Mouse (Mus musculus): ENCODE measurements around the gene Lrrc27. TPM values are rescaled to one million over a fixed set of nuclear protein-coding genes. Genes with fewer than 3 reads are reported as not detected.

The Lrrc27 gene
- polyA plus RNA-seq, 1 experiment from 2014 or later, result 5.1 TPM

DNA sequence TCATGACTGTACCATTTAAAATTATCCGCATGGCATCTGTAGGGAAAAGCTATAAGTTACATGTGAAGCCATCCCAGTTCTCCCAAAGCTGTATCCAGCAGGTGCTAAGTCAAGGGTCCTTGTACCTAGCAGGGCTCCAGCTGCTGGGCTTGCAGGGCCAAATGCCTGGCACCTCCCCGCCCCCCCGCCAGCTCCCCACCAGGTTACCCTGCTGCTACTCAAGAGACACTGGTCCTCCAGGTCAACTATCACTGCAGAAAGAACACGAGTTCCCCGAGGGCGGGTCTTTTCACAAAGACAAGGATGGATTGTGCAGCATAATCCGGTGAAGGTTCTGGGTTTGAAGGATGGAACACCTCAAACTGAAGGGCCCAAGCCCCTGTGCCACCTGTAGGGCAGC, 25.5 kb upstream of the Lrrc27 start:
- Histone ChIP-seq H3K4me2 (ENCODE audit: low read depth) (peak overlapping the region; percentile 96), H3K27ac (ENCODE audit: low read depth, low read length) (no peak overlapping the region), H3K9me3 (ENCODE audit: control insufficient read depth, low read length) (no peaks in the 10 kb centered on the region), H3K4me3 (ENCODE audit: low read depth, low read length) (peak overlapping the region; percentile 72), H3K36me3 (ENCODE audit: control insufficient read depth, insufficient read depth, low read length) (no peaks in the 10 kb centered on the region), H3K27me3 (ENCODE audit: control insufficient read depth, insufficient read depth, low read length) (peaks cover 12% of the 10 kb centered on the region), H3K4me1 (ENCODE audit: control insufficient read depth, insufficient read depth, low read length) (peaks cover 8% of the 10 kb centered on the region), H3K9ac (ENCODE audit: low read length) (0 out of 2 replicates have a peak overlapping the region, but pooled peaks have one; percentile 67)
- 0 out of 2 replicates have a peak, but pooled peaks have one; percentile 8 for ATAC-seq (ENCODE audit: insufficient read depth, low FRiP score, low TSS enrichment)
- DNase-seq (ENCODE audit: low spot score), result no peak
- 34% methylated on average over 7 of the region's 7 CpGs for WGBS

- Histone ChIP-seq H3K27me3 (ENCODE audit: control insufficient read depth, insufficient read depth, low read length) (peaks cover 12% of the 10 kb centered on the region), H3K9ac (ENCODE audit: low read length) (peak overlapping the region; percentile 67), H3K36me3 (ENCODE audit: control insufficient read depth, insufficient read depth, low read length) (no peaks in the 10 kb centered on the region), H3K27ac (ENCODE audit: low read depth, low read length) (0 out of 2 replicates have a peak overlapping the region, but pooled peaks have one; percentile 39), H3K4me3 (ENCODE audit: low read depth, low read length) (peak overlapping the region; percentile 72), H3K4me1 (ENCODE audit: control insufficient read depth, insufficient read depth, low read length) (peaks cover 8% of the 10 kb centered on the region), H3K9me3 (ENCODE audit: control insufficient read depth, low read length) (no peaks in the 10 kb centered on the region), H3K4me2 (ENCODE audit: low read depth) (peak overlapping the region; percentile 96)
- WGBS, result under 1% methylated on average over 89 of the region's 94 CpGs
- DNase-seq (ENCODE audit: low spot score), result peak; percentile 90
- peak; percentile 96 for ATAC-seq (ENCODE audit: insufficient read depth, low FRiP score, low TSS enrichment)
Observed at GRCm38 (mm10) chr7:139187771-139188633, 24.8 kb upstream of the Lrrc27 start.

GRCm38 (mm10) chr7:139188634-139189207, 24.1 kb upstream of the Lrrc27 start:
- Histone ChIP-seq H3K4me1 (ENCODE audit: control insufficient read depth, insufficient read depth, low read length) (peaks cover 8% of the 10 kb centered on the region), H3K36me3 (ENCODE audit: control insufficient read depth, insufficient read depth, low read length) (no peaks in the 10 kb centered on the region), H3K9ac (ENCODE audit: low read length) (peak overlapping the region; percentile 67; the same call in 1 of the 2 replicates), H3K4me3 (ENCODE audit: low read depth, low read length) (peak overlapping the region; percentile 72), H3K4me2 (ENCODE audit: low read depth) (peak overlapping the region; percentile 96), H3K9me3 (ENCODE audit: control insufficient read depth, low read length) (no peaks in the 10 kb centered on the region), H3K27me3 (ENCODE audit: control insufficient read depth, insufficient read depth, low read length) (peaks cover 12% of the 10 kb centered on the region), H3K27ac (ENCODE audit: low read depth, low read length) (no peak overlapping the region)
- WGBS, result 3% methylated on average over 23 of the region's 23 CpGs
- ATAC-seq (ENCODE audit: insufficient read depth, low FRiP score, low TSS enrichment) (peak; percentile 78; the same call in 1 of the 2 replicates), DNase-seq (ENCODE audit: low spot score) (peak; percentile 74)

GRCm38 (mm10) chr7:139190616-139191015, 22.2 kb upstream of the Lrrc27 start:
- H3K4me1 ChIP-seq (ENCODE audit: control insufficient read depth, insufficient read depth, low read length), result peaks cover 8% of the 10 kb centered on the region
- H3K4me2 ChIP-seq (ENCODE audit: low read depth), result no peak overlapping the region
- H3K27ac ChIP-seq (ENCODE audit: low read depth, low read length), result no peak overlapping the region
- peaks cover 12% of the 10 kb centered on the region for H3K27me3 ChIP-seq (ENCODE audit: control insufficient read depth, insufficient read depth, low read length)
- DNase-seq (ENCODE audit: low spot score) (no peak), ATAC-seq (ENCODE audit: insufficient read depth, low FRiP score, low TSS enrichment) (no peak)
- WGBS, result 97% methylated on average over 4 of the region's 4 CpGs
- H3K9ac ChIP-seq (ENCODE audit: low read length), result no peak overlapping the region
- H3K4me3 ChIP-seq (ENCODE audit: low read depth, low read length), result no peak overlapping the region
- no peaks in the 10 kb centered on the region for H3K9me3 ChIP-seq (ENCODE audit: control insufficient read depth, low read length)
- no peaks in the 10 kb centered on the region for H3K36me3 ChIP-seq (ENCODE audit: control insufficient read depth, insufficient read depth, low read length)

DNA sequence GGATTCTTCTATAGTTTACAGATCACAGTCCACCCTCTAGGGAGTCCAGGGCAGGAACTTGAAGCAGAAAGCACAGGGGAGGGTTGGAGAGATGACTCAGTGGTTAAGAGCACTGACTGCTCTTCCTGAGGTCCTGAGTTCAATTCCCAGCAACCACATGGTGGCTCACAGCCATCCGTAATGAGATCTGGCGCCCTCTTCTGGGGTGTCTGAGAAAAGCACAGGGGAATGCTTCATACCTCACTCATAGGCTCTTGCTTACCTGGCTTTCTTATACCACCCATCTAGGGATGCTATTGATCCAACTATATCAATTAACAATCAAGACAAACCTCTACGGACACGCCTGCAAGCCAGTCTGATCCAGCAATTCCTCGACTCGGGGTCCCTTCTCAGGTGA, 21.2 kb upstream of the Lrrc27 start:
- Histone ChIP-seq H3K4me3 (ENCODE audit: low read depth, low read length) (no peak overlapping the region), H3K27me3 (ENCODE audit: control insufficient read depth, insufficient read depth, low read length) (peaks cover 10% of the 10 kb centered on the region)
- no peak for ATAC-seq (ENCODE audit: insufficient read depth, low FRiP score, low TSS enrichment)

DNA sequence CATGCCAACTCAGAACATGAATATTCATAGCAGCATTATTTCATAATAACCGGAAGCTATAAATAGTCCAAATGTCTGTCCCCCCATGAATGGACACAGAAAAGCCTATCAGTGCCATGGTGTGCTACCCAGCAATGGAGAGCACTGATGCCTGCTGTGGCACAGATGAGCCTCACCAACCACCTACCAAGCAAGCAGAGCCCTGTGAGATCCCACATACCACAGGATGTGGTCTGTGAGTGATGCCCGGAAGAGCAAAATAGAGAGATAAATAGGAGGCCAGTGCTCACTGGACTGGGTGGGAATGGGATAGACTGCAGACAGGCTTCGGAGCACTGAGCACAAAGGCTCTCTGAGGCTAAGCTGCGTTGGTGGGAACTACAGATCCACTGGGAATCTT, 15.8 kb upstream of the Lrrc27 start:
- no peaks in the 10 kb centered on the region for H3K9me3 ChIP-seq (ENCODE audit: control insufficient read depth, low read length)
- no peak for DNase-seq (ENCODE audit: low spot score)
- H3K4me3 ChIP-seq (ENCODE audit: low read depth, low read length), result no peak overlapping the region
- no peaks in the 10 kb centered on the region for H3K27me3 ChIP-seq (ENCODE audit: control insufficient read depth, insufficient read depth, low read length)
- no peak overlapping the region for H3K27ac ChIP-seq (ENCODE audit: low read depth, low read length)
- 89% methylated on average over 4 of the region's 4 CpGs for WGBS
- H3K9ac ChIP-seq (ENCODE audit: low read length), result no peak overlapping the region
- ATAC-seq (ENCODE audit: insufficient read depth, low FRiP score, low TSS enrichment), result no peak
- H3K36me3 ChIP-seq (ENCODE audit: control insufficient read depth, insufficient read depth, low read length), result no peaks in the 10 kb centered on the region
- H3K4me2 ChIP-seq (ENCODE audit: low read depth), result no peak overlapping the region
- no peaks in the 10 kb centered on the region for H3K4me1 ChIP-seq (ENCODE audit: control insufficient read depth, insufficient read depth, low read length)

More for the DNA sequence above, 21.2 kb upstream of the Lrrc27 start:
- 64% methylated on average over 6 of the region's 6 CpGs for WGBS
- H3K9me3 ChIP-seq (ENCODE audit: control insufficient read depth, low read length), result no peaks in the 10 kb centered on the region
- H3K4me1 ChIP-seq (ENCODE audit: control insufficient read depth, insufficient read depth, low read length), result peaks cover 8% of the 10 kb centered on the region
- no peak overlapping the region for H3K27ac ChIP-seq (ENCODE audit: low read depth, low read length)
- no peak overlapping the region for H3K4me2 ChIP-seq (ENCODE audit: low read depth)
- DNase-seq (ENCODE audit: low spot score), result no peak
- H3K9ac ChIP-seq (ENCODE audit: low read length), result no peak overlapping the region
- H3K36me3 ChIP-seq (ENCODE audit: control insufficient read depth, insufficient read depth, low read length), result no peaks in the 10 kb centered on the region

GRCm38 (mm10) chr7:139200108-139200507, 12.7 kb upstream of the Lrrc27 start:
- no peak overlapping the region for H3K27ac ChIP-seq (ENCODE audit: low read depth, low read length)
- ATAC-seq (ENCODE audit: insufficient read depth, low FRiP score, low TSS enrichment) (peak; percentile 55), DNase-seq (ENCODE audit: low spot score) (peak; percentile 79)
- H3K9me3 ChIP-seq (ENCODE audit: control insufficient read depth, low read length), result no peaks in the 10 kb centered on the region
- WGBS, result 35% methylated on average over 7 of the region's 7 CpGs
- H3K36me3 ChIP-seq (ENCODE audit: control insufficient read depth, insufficient read depth, low read length), result no peaks in the 10 kb centered on the region
- H3K9ac ChIP-seq (ENCODE audit: low read length), result no peak overlapping the region
- H3K4me2 ChIP-seq (ENCODE audit: low read depth), result no peak overlapping the region
- no peaks in the 10 kb centered on the region for H3K4me1 ChIP-seq (ENCODE audit: control insufficient read depth, insufficient read depth, low read length)
- no peak overlapping the region for H3K4me3 ChIP-seq (ENCODE audit: low read depth, low read length)
- no peaks in the 10 kb centered on the region for H3K27me3 ChIP-seq (ENCODE audit: control insufficient read depth, insufficient read depth, low read length)

DNA sequence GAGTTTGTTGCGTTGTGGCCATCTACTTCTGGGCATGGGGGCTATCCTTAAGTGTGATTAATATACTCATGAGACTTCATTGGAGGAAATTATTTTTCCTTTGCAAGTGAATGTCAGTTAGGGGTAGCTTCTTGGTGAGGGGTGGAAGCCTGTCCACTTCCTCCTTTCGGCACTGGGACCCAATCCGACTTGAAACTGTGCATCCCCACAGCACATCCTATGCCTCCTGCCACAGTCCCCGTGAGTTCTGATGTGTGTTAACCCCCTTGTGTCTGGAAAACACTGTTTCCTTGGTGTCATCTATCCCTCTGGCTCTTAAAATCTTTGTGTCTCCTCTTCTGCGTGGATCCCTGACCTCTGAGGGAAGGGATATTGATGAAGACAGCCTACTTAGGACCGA, 11.6 kb upstream of the Lrrc27 start:
- Histone ChIP-seq H3K9ac (ENCODE audit: low read length) (no peak overlapping the region), H3K27ac (ENCODE audit: low read depth, low read length) (no peak overlapping the region), H3K36me3 (ENCODE audit: control insufficient read depth, insufficient read depth, low read length) (no peaks in the 10 kb centered on the region), H3K4me1 (ENCODE audit: control insufficient read depth, insufficient read depth, low read length) (no peaks in the 10 kb centered on the region), H3K9me3 (ENCODE audit: control insufficient read depth, low read length) (no peaks in the 10 kb centered on the region), H3K27me3 (ENCODE audit: control insufficient read depth, insufficient read depth, low read length) (no peaks in the 10 kb centered on the region), H3K4me2 (ENCODE audit: low read depth) (no peak overlapping the region), H3K4me3 (ENCODE audit: low read depth, low read length) (no peak overlapping the region)
- ATAC-seq (ENCODE audit: insufficient read depth, low FRiP score, low TSS enrichment), result no peak
- DNase-seq (ENCODE audit: low spot score), result no peak
- WGBS, result 66% methylated on average over 6 of the region's 6 CpGs
